Mouse (Mus musculus) forebrain, embryonic 13.5 days (tissue): Measurements from ENCODE around the gene Col8a2. TPM values are rescaled to one million over a fixed set of nuclear protein-coding genes. Genes with fewer than 3 reads are reported as not detected.
A peak's percentile ranks its signal among the peaks of the same experiment; 100 is the strongest.

Source experiments
- ATAC-seq: fragments of 200-750 bp; cut with Nextera tagmentation; 2 replicates; pipeline ENCODE4 v1.8.0; 2017
- H3K27ac ChIP-seq: fragments of 300-500 bp; sonication (generic); 2 replicates; pipeline ENCODE4 v1.5.1; 2015; ENCODE audit warnings: inconsistent platforms, mild to moderate bottlenecking, moderate library complexity
- H3K27me3 ChIP-seq: fragments of 300-500 bp; sonication (generic); 2 replicates; pipeline ENCODE4 v1.6.1; 2015; ENCODE audit warnings: mild to moderate bottlenecking, inconsistent platforms
- H3K36me3 ChIP-seq: fragments of 300-500 bp; sonication (generic); 2 replicates; pipeline ENCODE4 v1.6.1; 2015; ENCODE audit warnings: mild to moderate bottlenecking, inconsistent platforms; ENCODE audit not compliant: poor library complexity, severe bottlenecking
- H3K4me1 ChIP-seq: fragments of 300-500 bp; sonication (generic); 2 replicates; pipeline ENCODE4 v1.6.1; 2015; ENCODE audit warnings: inconsistent platforms
- H3K4me2 ChIP-seq: fragments of 300-500 bp; sonication (generic); 2 replicates; pipeline ENCODE4 v1.6.1; 2015; ENCODE audit warnings: inconsistent platforms, mild to moderate bottlenecking, moderate library complexity
- H3K4me3 ChIP-seq: fragments of 300-500 bp; sonication (generic); 2 replicates; pipeline ENCODE4 v1.5.1; 2015; ENCODE audit warnings: mild to moderate bottlenecking, inconsistent platforms
- H3K9ac ChIP-seq: fragments of 300-500 bp; sonication (generic); 2 replicates; pipeline ENCODE4 v1.6.1; 2015; ENCODE audit warnings: mild to moderate bottlenecking, inconsistent platforms
- H3K9me3 ChIP-seq: fragments of 300-500 bp; sonication (generic); replicated peaks from 2 replicates; pipeline ENCODE4 v1.6.1; 2016; ENCODE audit warnings: inconsistent platforms
- WGBS: fragments of 180-500 bp; shearing (Covaris S2); methylation state at CpG from one replicate; pipeline ENCODE4 v1.1.7; 2015; 5-methylcytosine and 5-hydroxymethylcytosine counted together
- polyA plus RNA-seq: library from polyadenylated mRNA; unstranded; fragments of >200 nt; fragmentation: Nextera tagmentation; extraction: Ambion mirVana; gene quantifications from 2 replicates; pipeline ENCODE4 v1.2.1, GENCODE M21; 2015

Gene Col8a2
- polyA plus RNA-seq, 1 experiment from 2014 or later = 0.96 TPM

- Histone ChIP-seq H3K4me1 (peaks cover 7% of the 10 kb centered on the region), H3K4me3 (no peak overlapping the region), H3K27me3 (peaks cover 72% of the 10 kb centered on the region), H3K27ac (no peak overlapping the region), H3K4me2 (no peak overlapping the region), H3K9me3 (no peaks in the 10 kb centered on the region), H3K9ac (no peak overlapping the region), H3K36me3 (no peaks in the 10 kb centered on the region)
- WGBS = 43% methylated on average over 17 of the region's 17 CpGs
- no peak for ATAC-seq
Observed at GRCm38 (mm10) chr4:126288085-126288666, 1.6 kb downstream of the Col8a2 start.

GRCm38 (mm10) chr4:126290314-126290713, 3.7 kb downstream of the Col8a2 start:
- no peak overlapping the region for H3K9ac ChIP-seq
- peaks cover 68% of the 10 kb centered on the region for H3K27me3 ChIP-seq
- peaks cover 7% of the 10 kb centered on the region for H3K4me1 ChIP-seq
- no peaks in the 10 kb centered on the region for H3K36me3 ChIP-seq
- H3K4me3 ChIP-seq = no peak overlapping the region
- WGBS = 83% methylated on average over 8 of the region's 8 CpGs
- no peaks in the 10 kb centered on the region for H3K9me3 ChIP-seq
- ATAC-seq = no peak
- no peak overlapping the region for H3K4me2 ChIP-seq
- H3K27ac ChIP-seq = no peak overlapping the region

GRCm38 (mm10) chr4:126291196-126291595, 4.6 kb downstream of the Col8a2 start:
- 27% methylated on average over 13 of the region's 13 CpGs for WGBS
- Histone ChIP-seq H3K9ac (no peak overlapping the region), H3K4me3 (no peak overlapping the region), H3K4me2 (no peak overlapping the region), H3K27ac (no peak overlapping the region), H3K27me3 (peaks cover 70% of the 10 kb centered on the region), H3K4me1 (peaks cover 8% of the 10 kb centered on the region), H3K36me3 (no peaks in the 10 kb centered on the region), H3K9me3 (no peaks in the 10 kb centered on the region)
- ATAC-seq = no peak

- H3K27ac ChIP-seq = no peak overlapping the region
- H3K36me3 ChIP-seq = no peaks in the 10 kb centered on the region
- H3K4me1 ChIP-seq = peaks cover 12% of the 10 kb centered on the region
- H3K4me2 ChIP-seq = no peak overlapping the region
- peaks cover 70% of the 10 kb centered on the region for H3K27me3 ChIP-seq
- 65% methylated on average over 6 of the region's 6 CpGs for WGBS
- ATAC-seq = no peak
- H3K9ac ChIP-seq = no peak overlapping the region
- H3K4me3 ChIP-seq = no peak overlapping the region
- H3K9me3 ChIP-seq = no peaks in the 10 kb centered on the region
Observed at GRCm38 (mm10) chr4:126295152-126295551, 8.6 kb downstream of the Col8a2 start.

GRCm38 (mm10) chr4:126295937-126296336, 9.3 kb downstream of the Col8a2 start:
- 34% methylated on average over 4 of the region's 4 CpGs for WGBS
- Histone ChIP-seq H3K4me2 (peak overlapping the region; percentile 66; the same call in 1 of the 2 replicates), H3K9me3 (no peaks in the 10 kb centered on the region), H3K4me1 (peaks cover 15% of the 10 kb centered on the region), H3K27ac (no peak overlapping the region), H3K36me3 (no peaks in the 10 kb centered on the region), H3K4me3 (no peak overlapping the region), H3K27me3 (peaks cover 71% of the 10 kb centered on the region), H3K9ac (no peak overlapping the region)
- ATAC-seq = no peak

GRCm38 (mm10) chr4:126296617-126297101, 10.1 kb downstream of the Col8a2 start:
- Histone ChIP-seq H3K4me2 (peak overlapping the region; percentile 66), H3K4me3 (peak overlapping the region; percentile 33), H3K36me3 (no peaks in the 10 kb centered on the region), H3K9ac (peak overlapping the region; percentile 60), H3K27ac (no peak overlapping the region), H3K27me3 (peaks cover 75% of the 10 kb centered on the region), H3K9me3 (no peaks in the 10 kb centered on the region), H3K4me1 (peaks cover 22% of the 10 kb centered on the region)
- no peak for ATAC-seq
- whole genome bisulfite sequencing = under 1% methylated on average over 34 of the region's 34 CpGs

- no peak overlapping the region for H3K27ac ChIP-seq
- H3K9me3 ChIP-seq = peaks cover 6% of the 10 kb centered on the region; the same call in 1 of the 2 replicates
- ATAC-seq = no peak
- peaks cover 82% of the 10 kb centered on the region for H3K27me3 ChIP-seq
- H3K36me3 ChIP-seq = no peaks in the 10 kb centered on the region
- peak overlapping the region; percentile 10; the same call in 1 of the 2 replicates for H3K9ac ChIP-seq
- peaks cover 22% of the 10 kb centered on the region for H3K4me1 ChIP-seq
- H3K4me2 ChIP-seq = peak overlapping the region; percentile 47
- peak overlapping the region; percentile 14; the same call in 1 of the 2 replicates for H3K4me3 ChIP-seq
- WGBS = under 1% methylated on average over 45 of the region's 50 CpGs
Observed at GRCm38 (mm10) chr4:126300916-126301583, 14.5 kb downstream of the Col8a2 start.

- Histone ChIP-seq H3K9me3 (peaks cover 8% of the 10 kb centered on the region; the same call in 1 of the 2 replicates), H3K27me3 (peaks cover 75% of the 10 kb centered on the region), H3K4me3 (peak overlapping the region; percentile 14; the same call in 1 of the 2 replicates), H3K27ac (no peak overlapping the region), H3K36me3 (no peaks in the 10 kb centered on the region), H3K9ac (0 out of 2 replicates have a peak overlapping the region, but pooled peaks have one; percentile 6), H3K4me1 (peaks cover 16% of the 10 kb centered on the region), H3K4me2 (peak overlapping the region; percentile 47)
- 4% methylated on average over 27 of the region's 27 CpGs for WGBS
- no peak for ATAC-seq
Observed at GRCm38 (mm10) chr4:126301584-126302309, 15.2 kb downstream of the Col8a2 start.

- Histone ChIP-seq H3K27ac (no peak overlapping the region), H3K9me3 (peaks cover 8% of the 10 kb centered on the region; the same call in 1 of the 2 replicates), H3K9ac (no peak overlapping the region), H3K27me3 (peaks cover 57% of the 10 kb centered on the region), H3K36me3 (no peaks in the 10 kb centered on the region), H3K4me2 (no peak overlapping the region), H3K4me1 (peaks cover 10% of the 10 kb centered on the region), H3K4me3 (no peak overlapping the region)
- WGBS = 58% methylated on average over 4 of the region's 4 CpGs
- no peak for ATAC-seq
Observed at GRCm38 (mm10) chr4:126303877-126304276, 17.3 kb downstream of the Col8a2 start.

GRCm38 (mm10) chr4:126305428-126305827, 18.8 kb downstream of the Col8a2 start:
- no peak for ATAC-seq
- 90% methylated on average over 1 of the region's 1 CpGs for WGBS
- peaks cover 44% of the 10 kb centered on the region for H3K27me3 ChIP-seq

GRCm38 (mm10) chr4:126306058-126306457, 19.5 kb downstream of the Col8a2 start:
- Histone ChIP-seq H3K27ac (no peak overlapping the region), H3K36me3 (no peaks in the 10 kb centered on the region), H3K9me3 (peaks cover 8% of the 10 kb centered on the region; the same call in 1 of the 2 replicates), H3K4me3 (no peak overlapping the region), H3K4me2 (no peak overlapping the region), H3K9ac (no peak overlapping the region), H3K4me1 (peaks cover 9% of the 10 kb centered on the region), H3K27me3 (peaks cover 38% of the 10 kb centered on the region)
- WGBS = 90% methylated on average over 6 of the region's 6 CpGs
- no peak for ATAC-seq

More at GRCm38 (mm10) chr4:126305428-126305827, 18.8 kb downstream of the Col8a2 start:
- Histone ChIP-seq H3K27ac (no peak overlapping the region), H3K9me3 (peaks cover 8% of the 10 kb centered on the region; the same call in 1 of the 2 replicates), H3K4me3 (no peak overlapping the region), H3K4me1 (peaks cover 14% of the 10 kb centered on the region), H3K4me2 (no peak overlapping the region), H3K36me3 (no peaks in the 10 kb centered on the region), H3K9ac (no peak overlapping the region)

- H3K9ac ChIP-seq = no peak overlapping the region
- no peak overlapping the region for H3K27ac ChIP-seq
- peaks cover 8% of the 10 kb centered on the region; the same call in 1 of the 2 replicates for H3K9me3 ChIP-seq
- no peaks in the 10 kb centered on the region for H3K36me3 ChIP-seq
- ATAC-seq = no peak
- 10% methylated on average over 2 of the region's 2 CpGs for WGBS
- no peak overlapping the region for H3K4me2 ChIP-seq
- no peak overlapping the region for H3K4me3 ChIP-seq
- peaks cover 30% of the 10 kb centered on the region for H3K27me3 ChIP-seq
- H3K4me1 ChIP-seq = peaks cover 4% of the 10 kb centered on the region
Observed at GRCm38 (mm10) chr4:126306827-126307226, 20.2 kb downstream of the Col8a2 start.
